Mouse (Mus musculus) 3T3-L1 (cell line): ENCODE data around the gene Gtf2i.

Experiments used
- DNase-seq: peaks from one replicate; pipeline ENCODE4 v3.0.0-alpha.2; 2015; ENCODE audit warnings: low read depth, low spot score

The Gtf2i gene

DNA sequence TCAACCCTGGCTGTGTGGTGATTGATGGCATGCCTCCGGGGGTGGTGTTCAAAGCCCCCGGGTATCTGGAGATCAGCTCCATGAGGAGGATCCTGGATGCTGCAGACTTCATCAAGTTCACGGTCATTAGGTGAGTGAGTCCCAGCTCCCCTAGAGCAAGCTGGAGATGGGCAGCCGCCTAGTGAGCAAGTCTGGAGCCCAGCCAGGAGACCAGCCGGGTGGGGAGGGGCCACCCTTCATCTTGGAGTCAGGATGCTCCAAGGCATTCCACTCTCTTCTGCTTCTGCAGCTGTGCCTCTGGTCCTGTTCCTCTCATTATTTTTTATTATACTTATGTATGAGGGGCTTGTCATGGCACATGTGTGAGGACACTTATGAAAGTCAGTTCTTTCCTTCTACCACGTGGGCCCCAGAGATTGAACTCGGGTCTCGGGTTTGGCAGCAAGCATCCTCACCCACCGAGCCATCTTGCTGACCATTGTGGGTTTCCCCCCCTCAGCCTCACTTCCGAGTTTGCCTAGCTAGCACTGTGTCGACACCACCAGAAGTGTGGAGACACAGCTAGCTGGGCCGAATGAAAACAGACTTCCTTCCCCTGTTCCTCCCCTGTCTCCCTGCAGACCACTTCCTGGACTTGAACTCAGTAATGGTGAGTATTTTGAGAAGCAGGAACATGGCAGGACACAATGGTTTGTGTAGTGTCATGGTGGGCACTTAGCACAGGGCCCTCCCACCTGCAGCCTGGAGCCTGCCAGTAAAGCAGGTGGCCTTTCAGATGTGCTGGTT is 100.3 kb downstream of the Gtf2i start:
- DNase-seq: no peak

- DNase-seq: no peak
These were observed 104.5 kb downstream of the Gtf2i start for GRCm38 (mm10) chr5:134209931-134210554.

DNA sequence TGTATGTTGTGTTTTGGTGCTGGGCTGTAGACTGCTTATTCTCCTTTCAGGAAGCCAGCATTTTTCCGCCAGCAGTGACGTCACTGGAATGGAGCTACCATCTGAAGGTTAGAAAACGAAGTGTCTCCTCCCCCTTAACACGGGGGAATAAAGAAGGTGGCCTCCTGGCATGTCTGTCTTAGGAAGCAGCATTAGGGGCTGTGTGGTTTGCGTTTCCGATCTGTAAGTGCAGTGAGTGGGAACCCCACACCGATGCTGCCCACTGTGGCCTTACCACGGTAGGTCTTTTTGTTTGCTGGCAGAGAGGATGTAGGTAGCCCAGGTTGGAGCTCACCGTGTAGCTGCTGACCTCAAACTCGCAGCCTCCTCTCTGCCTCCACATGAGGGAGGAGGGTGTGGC is 107.8 kb downstream of the Gtf2i start:
- DNase-seq: no peak

GRCm38 (mm10) chr5:134193664-134194063 is 120.9 kb downstream of the Gtf2i start:
- DNase-seq: no peak

- DNase-seq: no peak
These were observed 126.0 kb downstream of the Gtf2i start for GRCm38 (mm10) chr5:134188571-134188970.
